Mouse (Mus musculus) liver, adult 2 months (tissue): ENCODE measurements around the gene Gm42906. TPM values are rescaled to one million over a fixed set of nuclear protein-coding genes. Genes with fewer than 3 reads are reported as not detected.

Experiments
- DNase-seq: peaks from one replicate; pipeline ENCODE4 v3.0.0-alpha.2; 2011; ENCODE audit warnings: low read depth, low spot score; ENCODE audit errors: extremely low read depth
- H3K27ac ChIP-seq: fragments of 200-500 bp; replicated peaks from 2 replicates; pipeline ENCODE4 v1.5.1; 2012; ENCODE audit warnings: low read depth, mild to moderate bottlenecking, control low read depth, inconsistent platforms, low read length; ENCODE audit not compliant: insufficient read depth
- H3K27me3 ChIP-seq: fragments of 200-500 bp; 2 replicates; pipeline ENCODE4 v1.6.1; 2012; ENCODE audit warnings: mild to moderate bottlenecking, moderate library complexity, low read length, inconsistent platforms; ENCODE audit not compliant: control insufficient read depth, insufficient read depth
- H3K36me3 ChIP-seq: fragments of 200-500 bp; 2 replicates; pipeline ENCODE4 v1.6.1; 2012; ENCODE audit warnings: low read length, inconsistent platforms; ENCODE audit not compliant: control insufficient read depth, insufficient read depth
- H3K4me1 ChIP-seq: fragments of 200-500 bp; 2 replicates; pipeline ENCODE4 v1.6.1; 2011; ENCODE audit warnings: low read length; ENCODE audit not compliant: control insufficient read depth, insufficient read depth
- H3K4me3 ChIP-seq: fragments of 200-500 bp; 2 replicates; pipeline ENCODE4 v1.5.1; 2011; ENCODE audit warnings: low read depth, mild to moderate bottlenecking, control low read depth, low read length, moderate library complexity; ENCODE audit not compliant: insufficient read depth
- H3K79me2 ChIP-seq: fragments of 200-500 bp; 2 replicates; pipeline ENCODE4 v1.6.1; 2012; ENCODE audit warnings: inconsistent platforms, mild to moderate bottlenecking, low read length, moderate library complexity; ENCODE audit not compliant: control insufficient read depth, insufficient read depth
- H3K9ac ChIP-seq: fragments of 200-500 bp; 2 replicates; pipeline ENCODE4 v1.6.1; 2012; ENCODE audit warnings: low read depth, mild to moderate bottlenecking, control low read depth, inconsistent platforms, low read length
- CTCF ChIP-seq: fragments of 200-500 bp; IDR thresholded peaks from 2 replicates; pipeline ENCODE4 v1.5.1; 2011; ENCODE audit warnings: low read depth, low read length, control low read depth
- POLR2A ChIP-seq: fragments of 200-500 bp; IDR thresholded peaks from 2 replicates; pipeline ENCODE4 v1.6.1; 2011; ENCODE audit warnings: low read length, control low read depth; ENCODE audit not compliant: insufficient read depth; ENCODE audit errors: extremely low read depth
- WGBS: fragments of 180-500 bp; shearing (Covaris S2); methylation state at CpG from one replicate; pipeline ENCODE4 v1.1.7; 2018; 5-methylcytosine and 5-hydroxymethylcytosine counted together
- polyA plus RNA-seq: library from polyadenylated mRNA; depleted of rRNA; stranded (reverse); fragments of >200 nt; gene quantifications from 2 replicates; pipeline ENCODE4 v1.2.3, GENCODE M21; 2012
- total RNA-seq: library from RNA; depleted of rRNA; stranded (reverse); fragments of >200 nt; gene quantifications from 2 replicates; pipeline ENCODE4 v1.2.3, GENCODE M21; 2014

Gm42906 gene
- total and polyA plus RNA-seq, 2 experiments = not detected

DNA sequence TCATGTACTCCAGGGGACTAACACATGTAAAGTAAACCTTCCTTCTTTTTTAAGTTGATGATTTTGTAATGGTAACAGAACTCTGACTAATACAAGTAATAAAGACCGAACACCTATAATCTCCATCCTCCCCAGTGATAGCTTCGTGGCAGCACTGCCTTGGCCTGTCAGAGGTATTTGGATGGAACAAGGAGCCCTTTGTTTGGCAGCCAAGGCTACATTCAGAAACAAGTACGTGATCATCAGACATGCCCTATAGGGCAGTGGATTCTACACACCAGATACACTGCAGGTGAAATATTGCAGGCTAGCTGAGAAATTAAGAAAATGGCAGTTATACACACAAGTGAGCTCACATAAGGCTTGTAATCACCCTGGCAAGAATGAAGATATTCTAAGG is 79.5 kb downstream of the Gm42906 start:
- H3K27me3 ChIP-seq = no peaks in the 10 kb centered on the region
- TF ChIP-seq CTCF = no peak
- no peaks in the 10 kb centered on the region for H3K79me2 ChIP-seq
- DNase-seq = no peak
- no peak overlapping the region for H3K9ac ChIP-seq
- 89% methylated on average over 3 of the region's 3 CpGs for WGBS
- peaks cover 7% of the 10 kb centered on the region for H3K4me1 ChIP-seq
- H3K27ac ChIP-seq = no peak overlapping the region
- no peaks in the 10 kb centered on the region for H3K36me3 ChIP-seq
- no peak overlapping the region for H3K4me3 ChIP-seq

DNA sequence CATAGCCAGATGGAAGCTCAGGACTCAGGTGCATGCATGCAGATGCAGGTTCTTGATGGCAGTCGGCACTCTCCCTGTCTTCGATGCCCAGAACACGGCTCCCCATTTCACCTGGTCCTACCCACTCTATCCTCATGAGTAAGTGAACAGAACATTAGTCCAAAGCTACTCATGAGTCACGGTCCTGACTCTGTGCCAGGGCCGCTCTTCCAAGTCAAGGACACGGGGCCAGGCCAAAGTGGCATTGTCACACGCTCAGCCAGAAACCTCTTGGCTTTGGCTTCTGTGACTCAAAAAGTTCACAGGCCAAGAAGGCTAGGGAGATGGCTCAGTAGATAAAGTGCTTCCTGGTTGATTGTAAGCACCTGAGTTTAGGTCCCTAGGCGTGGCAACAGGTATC is 81.3 kb downstream of the Gm42906 start:
- H3K27me3 ChIP-seq = no peaks in the 10 kb centered on the region
- H3K27ac ChIP-seq = no peak overlapping the region
- H3K79me2 ChIP-seq = no peaks in the 10 kb centered on the region
- H3K4me3 ChIP-seq = no peak overlapping the region
- TF ChIP-seq CTCF = no peak
- no peak for TF ChIP-seq POLR2A
- 18% methylated on average over 8 of the region's 8 CpGs for WGBS
- no peaks in the 10 kb centered on the region for H3K36me3 ChIP-seq
- peak; percentile 92 for DNase-seq
- H3K9ac ChIP-seq = no peak overlapping the region
- H3K4me1 ChIP-seq = peaks cover 7% of the 10 kb centered on the region

DNA sequence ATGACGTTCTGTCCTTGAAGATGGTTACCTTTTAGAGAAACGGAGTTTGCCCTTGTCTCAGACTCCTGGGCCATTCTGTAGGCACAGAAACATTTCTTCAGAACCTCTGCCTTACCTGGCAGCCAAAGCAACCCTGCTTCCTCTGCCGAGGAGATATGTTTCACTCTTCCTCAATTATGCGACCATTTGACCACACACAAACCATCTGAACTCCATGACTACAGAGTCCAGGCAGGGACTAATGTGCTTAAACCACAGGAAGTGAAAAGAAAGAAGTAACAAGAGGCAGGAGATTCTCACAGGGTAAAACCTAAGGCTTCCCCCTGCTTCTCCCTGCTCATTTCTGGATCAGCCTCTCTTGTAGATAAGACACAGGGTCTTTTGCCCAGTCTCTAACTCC is 83.2 kb downstream of the Gm42906 start:
- TF ChIP-seq CTCF (no peak), POLR2A (no peak)
- no peak overlapping the region for H3K27ac ChIP-seq
- 83% methylated on average over 4 of the region's 4 CpGs for WGBS

DNA sequence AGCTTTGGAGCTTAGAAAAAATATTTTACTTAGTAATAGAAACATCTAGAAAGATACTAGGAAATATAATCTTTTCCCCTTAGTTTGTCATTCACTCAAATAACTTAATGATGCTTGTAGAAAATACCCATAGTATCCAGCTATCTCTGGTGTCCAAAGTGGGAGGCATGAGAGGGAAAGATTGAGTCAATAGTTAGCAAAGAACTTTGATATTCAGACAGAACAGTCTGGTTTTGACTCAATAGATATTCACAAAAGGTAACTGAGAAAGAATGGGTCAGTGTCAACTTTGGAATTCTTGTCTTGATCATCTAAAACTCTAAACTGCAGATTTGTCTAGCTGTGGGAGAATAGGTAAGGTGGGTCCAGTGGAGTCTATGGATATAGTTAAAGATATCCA is 94.3 kb downstream of the Gm42906 start:
- H3K27me3 ChIP-seq = no peaks in the 10 kb centered on the region
- no peaks in the 10 kb centered on the region for H3K4me1 ChIP-seq
- H3K27ac ChIP-seq = no peak overlapping the region
- H3K9ac ChIP-seq = no peak overlapping the region
- no peaks in the 10 kb centered on the region for H3K36me3 ChIP-seq
- no peak for TF ChIP-seq POLR2A
- TF ChIP-seq CTCF = no peak
- H3K4me3 ChIP-seq = no peak overlapping the region
- H3K79me2 ChIP-seq = no peaks in the 10 kb centered on the region
- no peak for DNase-seq

More for the DNA sequence above, 83.2 kb downstream of the Gm42906 start:
- Histone ChIP-seq H3K27me3 (no peaks in the 10 kb centered on the region), H3K9ac (no peak overlapping the region), H3K36me3 (no peaks in the 10 kb centered on the region), H3K4me3 (no peak overlapping the region), H3K79me2 (no peaks in the 10 kb centered on the region), H3K4me1 (peaks cover 7% of the 10 kb centered on the region)
- no peak for DNase-seq

DNA sequence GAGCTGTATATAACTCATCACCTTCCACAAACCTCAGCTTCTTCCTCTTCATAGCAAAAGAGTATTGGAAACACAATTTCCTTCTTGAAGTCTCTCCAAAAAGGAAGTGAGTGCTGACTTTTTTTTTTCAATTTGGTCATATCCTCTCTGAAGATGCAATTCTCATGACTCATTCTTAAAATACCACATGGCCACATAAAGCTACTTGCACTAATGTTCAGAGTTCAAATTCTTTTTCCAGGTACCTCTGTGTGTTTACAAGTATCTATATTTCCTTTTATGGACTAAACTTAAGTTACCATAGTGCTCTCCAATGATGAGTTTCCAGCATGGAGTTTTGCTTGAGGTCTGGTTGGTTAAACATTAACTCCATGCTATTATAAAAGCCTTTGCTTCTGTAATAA is 94.8 kb downstream of the Gm42906 start:
- DNase-seq = peak; percentile 37
- H3K4me1 ChIP-seq = no peaks in the 10 kb centered on the region
- H3K27ac ChIP-seq = no peak overlapping the region
- TF ChIP-seq CTCF (no peak), POLR2A (no peak)
- H3K79me2 ChIP-seq = no peaks in the 10 kb centered on the region
- no peak overlapping the region for H3K9ac ChIP-seq
- H3K27me3 ChIP-seq = no peaks in the 10 kb centered on the region
- H3K36me3 ChIP-seq = no peaks in the 10 kb centered on the region
- H3K4me3 ChIP-seq = no peak overlapping the region

DNA sequence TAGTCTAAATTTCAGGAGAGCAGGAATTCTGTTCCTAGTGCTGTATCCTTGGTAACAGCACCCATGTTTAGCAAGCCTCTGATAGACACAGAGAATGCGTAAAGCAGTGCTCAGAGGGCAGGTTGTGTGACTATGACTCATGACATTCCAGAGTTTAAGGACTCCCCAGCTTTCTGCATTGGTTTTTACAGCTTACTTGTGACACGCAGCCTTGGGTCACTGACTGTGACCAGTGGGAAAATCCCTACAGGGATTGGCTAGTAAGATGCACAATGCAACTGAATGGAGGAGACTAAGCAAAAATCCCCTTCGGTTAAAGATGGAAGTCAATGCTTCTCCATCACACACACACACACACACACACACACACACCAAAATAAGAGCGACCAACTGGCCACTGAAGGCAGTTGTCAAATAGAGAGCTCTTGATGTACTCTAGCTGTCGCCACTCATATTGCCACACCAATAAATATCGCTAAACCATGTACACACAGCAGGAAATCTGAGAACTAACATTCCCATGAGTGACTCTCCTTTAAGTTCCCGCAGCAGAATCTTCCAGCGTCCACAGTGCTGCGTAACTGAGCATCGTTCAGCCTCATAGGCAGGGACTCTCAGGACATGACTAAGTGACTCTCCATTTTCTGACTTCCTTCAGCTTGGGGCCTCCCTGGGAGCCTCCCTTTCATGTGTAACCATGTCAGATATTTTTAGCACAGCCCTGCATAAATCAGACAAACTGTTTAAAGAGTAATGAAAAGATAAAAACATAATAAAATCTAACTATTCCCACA is 112.0 kb downstream of the Gm42906 start:
- Histone ChIP-seq H3K79me2 (no peaks in the 10 kb centered on the region), H3K27me3 (no peaks in the 10 kb centered on the region), H3K4me3 (no peak overlapping the region), H3K9ac (no peak overlapping the region), H3K36me3 (no peaks in the 10 kb centered on the region), H3K27ac (no peak overlapping the region), H3K4me1 (peaks cover 6% of the 10 kb centered on the region; the same call in 1 of the 2 replicates)
- 83% methylated on average over 10 of the region's 10 CpGs for WGBS
- no peak for DNase-seq
- no peak for TF ChIP-seq CTCF
- no peak for TF ChIP-seq POLR2A
